Mouse (Mus musculus) hematopoietic multipotent progenitor cell, adult 10-12 weeks (in vitro differentiated cells): ENCODE results near the gene Cdh20. TPM values are rescaled to one million over a fixed set of nuclear protein-coding genes. Genes with fewer than 3 reads are reported as not detected.

Experiments
- polyA plus RNA-seq: library from polyadenylated mRNA; stranded (reverse); fragments of >175 nt; gene quantifications from 2 replicates; pipeline ENCODE4 v1.2.3, GENCODE M21; 2012; ENCODE audit warnings: low replicate concordance

Gene Cdh20
- polyA plus RNA-seq = not detected in 2 replicates

GRCm38 (mm10) chr1:104768371-104769249 lies at the start of gene Cdh20:
Gene Cdh20 (plus strand): TSS chr1:104768529.

